Mouse (Mus musculus) midbrain, embryonic 14.5 days (tissue): ENCODE measurements at regions not wholly inside any gene's neighbourhood (a gene's known extent, or its start where the extent isn't known, plus 50 kb on each side); places are given as distances from the start of the nearest gene placed in this dataset.

Experiments
- ATAC-seq: fragments of 200-750 bp; cut with Nextera tagmentation; 2 replicates; pipeline ENCODE4 v1.8.0; 2017; ENCODE audit warnings: moderate number of reproducible peaks, moderate library complexity; ENCODE audit not compliant: low FRiP score, low TSS enrichment
- DNase-seq: peaks from one replicate; pipeline ENCODE4 v3.0.0-alpha.2; 2015
- H3K27ac ChIP-seq: fragments of 300-500 bp; sonication (generic); replicated peaks from 2 replicates; pipeline ENCODE4 v1.5.1; 2014; ENCODE audit warnings: mild to moderate bottlenecking, low read depth, low read length, moderate library complexity
- H3K27me3 ChIP-seq: fragments of 300-500 bp; sonication (generic); 2 replicates; pipeline ENCODE4 v1.6.1; 2014; ENCODE audit warnings: low read length, control low read depth, mixed read lengths; ENCODE audit not compliant: control insufficient read depth, insufficient read depth
- H3K36me3 ChIP-seq: fragments of 300-500 bp; sonication (generic); 2 replicates; pipeline ENCODE4 v1.6.1; 2014; ENCODE audit warnings: low read length, control low read depth; ENCODE audit not compliant: control insufficient read depth, insufficient read depth
- H3K4me1 ChIP-seq: fragments of 300-500 bp; sonication (generic); 2 replicates; pipeline ENCODE4 v1.6.1; 2014; ENCODE audit warnings: mild to moderate bottlenecking, antibody characterized with exemption, low read length, control low read depth; ENCODE audit not compliant: control insufficient read depth, insufficient read depth
- H3K4me2 ChIP-seq: fragments of 300-500 bp; sonication (generic); 2 replicates; pipeline ENCODE4 v1.6.1; 2014; ENCODE audit warnings: mild to moderate bottlenecking, low read length, moderate library complexity
- H3K4me3 ChIP-seq: fragments of 300-500 bp; sonication (generic); replicated peaks from 2 replicates; pipeline ENCODE4 v1.5.1; 2014; ENCODE audit warnings: low read depth, low read length
- H3K9ac ChIP-seq: fragments of 300-500 bp; sonication (generic); replicated peaks from 2 replicates; pipeline ENCODE4 v1.6.1; 2014; ENCODE audit warnings: mild to moderate bottlenecking, low read length, moderate library complexity
- H3K9me3 ChIP-seq: fragments of 300-500 bp; sonication (generic); 2 replicates; pipeline ENCODE4 v1.6.1; 2016; ENCODE audit warnings: low read length, control low read depth, mixed read lengths; ENCODE audit not compliant: control insufficient read depth
- WGBS: fragments of 180-500 bp; shearing (Covaris S2); extraction: QIAGEN DNeasy Blood & Tissue Kit; methylation state at CpG from one replicate; pipeline ENCODE4 v1.1.7; 2014; 5-methylcytosine and 5-hydroxymethylcytosine counted together

GRCm38 (mm10) chr3:66695661-66696253, 285.4 kb upstream of the Rsrc1 start:
- 75% methylated on average over 6 of the region's 6 CpGs for WGBS
- Histone ChIP-seq H3K27me3 (no peaks in the 10 kb centered on the region), H3K36me3 (no peaks in the 10 kb centered on the region), H3K4me2 (no peak overlapping the region), H3K4me1 (no peaks in the 10 kb centered on the region), H3K9ac (no peak overlapping the region), H3K9me3 (no peaks in the 10 kb centered on the region), H3K27ac (no peak overlapping the region), H3K4me3 (no peak overlapping the region)
- ATAC-seq, result no peak
- no peak for DNase-seq

- Histone ChIP-seq H3K4me3 (no peak overlapping the region), H3K4me2 (no peak overlapping the region), H3K27ac (no peak overlapping the region), H3K27me3 (no peaks in the 10 kb centered on the region), H3K4me1 (no peaks in the 10 kb centered on the region), H3K9ac (no peak overlapping the region), H3K36me3 (no peaks in the 10 kb centered on the region), H3K9me3 (no peaks in the 10 kb centered on the region)
- ATAC-seq, result no peak
- WGBS, result 87% methylated on average over 5 of the region's 5 CpGs
- DNase-seq, result no peak
These were observed 283.1 kb upstream of the Rsrc1 start for GRCm38 (mm10) chr3:66698083-66698482.

DNA sequence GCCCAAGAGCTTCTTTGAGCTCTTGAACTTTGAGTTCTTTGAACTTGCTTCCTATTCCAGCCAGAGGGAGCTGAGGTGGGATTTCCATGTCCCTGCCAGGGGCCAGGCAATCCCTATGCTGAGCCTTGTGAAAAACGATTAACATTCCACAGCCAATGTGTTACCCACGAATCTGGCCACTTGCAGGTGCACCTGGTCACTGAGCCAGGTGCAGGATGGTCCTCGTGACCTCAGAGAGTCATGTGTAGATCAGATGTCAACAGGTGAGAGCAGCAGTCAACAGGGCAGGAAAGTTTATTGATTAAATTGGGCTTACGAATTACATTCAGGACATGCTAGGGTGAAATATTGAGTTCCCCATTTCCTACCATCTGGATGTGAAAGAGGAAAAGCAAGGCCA, 275.4 kb upstream of the Rsrc1 start:
- WGBS, result 92% methylated on average over 4 of the region's 4 CpGs
- no peaks in the 10 kb centered on the region for H3K36me3 ChIP-seq
- no peaks in the 10 kb centered on the region for H3K27me3 ChIP-seq
- H3K4me2 ChIP-seq, result no peak overlapping the region
- no peaks in the 10 kb centered on the region for H3K4me1 ChIP-seq
- H3K9me3 ChIP-seq, result no peaks in the 10 kb centered on the region
- no peak overlapping the region for H3K9ac ChIP-seq
- H3K4me3 ChIP-seq, result no peak overlapping the region
- no peak for ATAC-seq
- no peak overlapping the region for H3K27ac ChIP-seq
- DNase-seq, result no peak

DNA sequence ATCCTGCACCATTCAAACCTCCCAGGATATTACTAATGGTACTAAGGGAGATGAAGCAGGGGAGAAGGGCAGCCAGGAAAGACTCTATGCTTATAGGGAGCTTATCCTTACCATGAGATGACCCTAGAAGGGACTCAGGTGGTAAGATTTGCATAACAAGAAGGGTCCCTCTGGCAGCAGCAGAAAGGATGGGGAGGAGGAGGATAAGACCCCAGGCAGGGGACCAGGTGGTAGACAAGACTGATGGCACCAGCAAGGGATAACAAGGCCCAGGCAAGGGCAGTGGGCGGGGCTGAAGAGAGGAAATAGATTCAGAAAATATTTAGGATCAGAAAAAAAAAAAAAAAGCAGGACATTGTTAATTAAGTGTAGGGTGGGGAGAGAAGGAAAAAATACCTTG, 245.7 kb upstream of the Rsrc1 start:
- Histone ChIP-seq H3K9me3 (no peaks in the 10 kb centered on the region), H3K36me3 (no peaks in the 10 kb centered on the region), H3K9ac (no peak overlapping the region), H3K4me1 (peaks cover 8% of the 10 kb centered on the region; the same call in 1 of the 2 replicates), H3K4me3 (no peak overlapping the region), H3K4me2 (no peak overlapping the region), H3K27me3 (no peaks in the 10 kb centered on the region), H3K27ac (no peak overlapping the region)
- DNase-seq (peak; percentile 33), ATAC-seq (no peak)
- 68% methylated on average over 1 of the region's 1 CpGs for WGBS

DNA sequence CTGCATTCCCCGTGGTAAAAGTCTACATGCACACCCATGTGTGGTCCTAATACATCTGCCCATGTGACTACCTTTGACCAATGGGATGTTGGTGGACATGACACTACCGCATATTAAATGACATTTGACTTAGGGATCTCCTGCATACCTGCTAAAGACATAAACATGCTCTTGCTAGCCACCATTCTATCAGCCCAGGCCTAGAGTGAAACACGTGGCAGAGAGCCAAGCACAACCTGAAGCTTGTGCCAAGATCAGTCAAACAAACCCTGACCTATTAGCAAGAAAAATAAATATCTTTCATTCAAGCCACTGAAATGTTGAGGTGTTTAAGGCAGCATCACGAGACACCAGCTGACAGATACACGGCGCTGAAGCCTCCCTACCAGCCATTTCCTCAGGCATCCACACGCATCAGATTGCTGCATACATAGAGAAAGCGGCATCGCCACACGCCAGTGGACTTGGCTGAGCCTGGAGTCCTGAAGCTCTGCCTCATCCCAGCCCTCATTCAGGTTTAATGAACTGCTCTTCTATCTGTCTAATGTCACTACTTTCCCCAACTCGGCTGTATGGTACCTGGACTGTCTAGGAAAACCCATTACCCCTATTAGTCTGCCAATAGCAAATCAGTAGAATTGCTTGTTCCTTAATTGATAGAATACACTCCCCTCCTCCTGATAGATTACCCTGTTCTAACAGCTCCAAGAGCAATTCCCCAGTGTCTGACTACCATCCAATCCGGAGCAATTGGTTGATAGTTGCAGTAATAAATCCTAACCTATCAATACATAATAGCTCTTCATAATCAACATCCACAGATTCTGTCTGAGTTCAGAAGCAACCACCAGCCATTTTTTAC, 242.8 kb upstream of the Rsrc1 start:
- 0 out of 2 replicates have a peak, but pooled peaks have one; percentile 32 for ATAC-seq
- WGBS, result 77% methylated on average over 12 of the region's 12 CpGs

GRCm38 (mm10) chr3:66739356-66740014, 241.7 kb upstream of the Rsrc1 start:
- H3K4me1 ChIP-seq, result peaks cover 8% of the 10 kb centered on the region; the same call in 1 of the 2 replicates
- 82% methylated on average over 7 of the region's 7 CpGs for WGBS
- no peak overlapping the region for H3K27ac ChIP-seq
- H3K27me3 ChIP-seq, result no peaks in the 10 kb centered on the region
- ATAC-seq, result no peak
- H3K9ac ChIP-seq, result no peak overlapping the region
- H3K9me3 ChIP-seq, result no peaks in the 10 kb centered on the region
- DNase-seq, result no peak
- H3K4me3 ChIP-seq, result no peak overlapping the region
- no peaks in the 10 kb centered on the region for H3K36me3 ChIP-seq
- no peak overlapping the region for H3K4me2 ChIP-seq

More for the DNA sequence above, 242.8 kb upstream of the Rsrc1 start:
- Histone ChIP-seq H3K27ac (no peak overlapping the region), H3K36me3 (no peaks in the 10 kb centered on the region), H3K9ac (no peak overlapping the region), H3K4me2 (no peak overlapping the region), H3K27me3 (no peaks in the 10 kb centered on the region), H3K4me1 (peaks cover 8% of the 10 kb centered on the region; the same call in 1 of the 2 replicates), H3K9me3 (no peaks in the 10 kb centered on the region), H3K4me3 (no peak overlapping the region)
- peak; percentile 40 for DNase-seq

DNA sequence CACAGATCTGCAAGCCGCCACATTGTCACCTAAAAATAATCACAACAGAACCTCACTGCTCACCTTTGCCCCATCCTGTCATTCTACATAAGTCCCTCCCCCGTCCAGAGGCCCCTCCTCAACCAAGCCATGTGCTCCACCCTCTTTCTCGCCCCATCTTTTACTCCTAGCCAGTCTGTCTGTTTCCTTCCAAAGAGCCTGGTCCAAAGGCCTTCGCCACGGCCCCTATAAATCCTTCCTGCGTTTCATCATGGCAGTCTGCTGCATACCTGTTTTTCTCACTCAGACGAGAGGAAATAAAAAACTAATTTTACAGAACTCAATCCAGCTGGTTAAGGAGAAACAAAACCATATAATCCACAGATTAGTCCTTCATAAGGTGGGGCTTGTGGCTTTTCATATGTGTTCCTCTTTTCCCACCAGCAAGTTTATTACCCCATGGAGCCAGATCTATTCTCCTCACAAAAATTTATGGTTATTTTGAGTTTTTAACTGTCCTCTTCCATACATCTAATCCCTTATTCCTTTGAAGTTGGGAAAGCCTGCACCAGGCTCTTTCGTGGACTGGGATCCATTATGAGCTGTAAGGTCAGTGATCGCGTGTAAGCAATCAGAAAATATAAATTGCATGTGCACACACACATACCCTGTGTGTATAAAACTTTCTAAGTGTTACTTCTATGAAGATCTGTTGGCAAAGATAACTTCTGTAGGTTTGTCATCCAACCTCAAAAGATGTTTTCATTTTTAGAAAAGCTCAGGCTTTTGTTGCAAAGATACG, 236.9 kb upstream of the Rsrc1 start:
- Histone ChIP-seq H3K9me3 (no peaks in the 10 kb centered on the region), H3K9ac (no peak overlapping the region), H3K4me1 (peaks cover 8% of the 10 kb centered on the region; the same call in 1 of the 2 replicates), H3K27ac (no peak overlapping the region), H3K4me3 (no peak overlapping the region), H3K36me3 (no peaks in the 10 kb centered on the region), H3K27me3 (no peaks in the 10 kb centered on the region), H3K4me2 (no peak overlapping the region)
- ATAC-seq, result no peak
- WGBS, result 84% methylated on average over 11 of the region's 11 CpGs
- no peak for DNase-seq

- Histone ChIP-seq H3K27me3 (no peaks in the 10 kb centered on the region), H3K36me3 (no peaks in the 10 kb centered on the region), H3K27ac (peak overlapping the region; percentile 43; the same call in 1 of the 2 replicates), H3K9me3 (no peaks in the 10 kb centered on the region), H3K4me1 (0 out of 2 replicates have a peak, but pooled peaks cover 3% of the 10 kb centered on the region), H3K4me3 (peak overlapping the region; percentile 11; the same call in 1 of the 2 replicates), H3K4me2 (peak overlapping the region; percentile 45), H3K9ac (no peak overlapping the region)
- WGBS, result 43% methylated on average over 19 of the region's 19 CpGs
- peak; percentile 80 for DNase-seq
- ATAC-seq, result peak; percentile 76
These were observed 234.7 kb upstream of the Rsrc1 start for GRCm38 (mm10) chr3:66746373-66747072.
